Mouse (Mus musculus) c-Kit-negative CD71-positive TER-119-positive erythroid progenitor cells, embryonic 14.5 days (primary cell): ENCODE measurements around the gene Tmem132a.

Source experiments
- DNase-seq: peaks from one replicate; pipeline ENCODE4 v3.0.0-alpha.2; 2013; ENCODE audit warnings: low read depth, low spot score

Tmem132a gene

DNA sequence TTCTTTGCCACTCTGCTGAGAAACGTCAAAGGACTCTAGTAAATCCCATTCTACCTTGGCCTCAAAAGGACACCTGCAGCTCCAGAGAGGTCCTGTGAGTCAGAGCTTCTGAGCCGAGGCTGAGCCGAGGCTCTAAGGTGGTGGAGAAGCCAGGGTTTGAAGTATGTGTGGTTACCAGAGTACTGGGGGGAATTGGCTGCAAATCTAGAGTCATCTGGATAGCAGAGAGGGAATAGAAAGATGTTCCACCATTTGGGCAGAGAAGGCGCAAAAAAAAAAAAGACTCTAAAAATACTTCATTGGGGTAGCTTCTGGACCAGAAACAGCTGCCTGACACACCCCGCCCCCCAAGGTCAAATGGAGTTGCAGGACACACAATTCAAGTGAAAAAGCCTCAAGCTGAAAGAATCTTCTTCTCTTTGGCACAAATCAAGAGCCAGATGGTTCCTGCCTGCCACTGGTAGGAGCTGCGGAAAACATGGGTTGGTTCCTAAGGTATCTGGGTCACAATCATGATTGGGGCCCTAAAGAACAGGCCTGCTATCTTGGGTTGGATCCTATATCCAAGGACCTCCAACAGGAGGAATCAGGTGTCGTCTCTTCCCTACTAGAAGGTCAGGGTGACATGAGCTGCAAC, 8.6 kb upstream of the Tmem132a start:
- DNase-seq, result no peak

DNA sequence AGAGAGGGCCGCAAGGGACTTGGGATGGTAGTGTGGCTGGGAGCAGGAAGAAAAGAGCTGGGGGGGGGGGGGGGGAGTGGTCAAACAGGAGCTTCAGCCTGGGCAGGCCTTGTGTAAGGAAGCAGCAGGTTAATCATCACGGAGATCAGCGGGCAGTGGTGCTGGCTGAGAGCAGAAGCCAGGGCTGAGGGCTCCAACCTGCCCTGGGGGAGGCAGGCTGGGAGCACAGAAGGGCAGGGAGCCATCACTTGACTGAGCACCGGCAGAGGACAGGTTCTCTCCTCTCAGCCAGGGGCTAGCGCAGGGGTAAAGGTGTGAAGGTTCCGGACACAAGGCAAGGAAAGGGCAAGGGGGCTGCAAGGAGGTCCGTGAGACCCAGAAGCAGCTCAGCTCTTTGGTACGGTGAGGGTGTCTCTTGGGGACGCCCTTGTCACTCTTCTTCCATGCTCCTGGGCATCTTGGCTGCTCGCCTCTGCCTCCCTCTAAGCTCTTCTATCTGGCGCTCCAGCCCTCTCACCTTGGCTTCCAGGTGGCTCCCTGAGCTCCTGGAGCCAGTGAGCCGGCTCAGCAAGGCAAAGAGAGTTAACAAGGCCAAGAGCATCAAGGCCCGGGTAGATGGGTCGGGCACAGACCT, 1.7 kb upstream of the Tmem132a start:
- no peak for DNase-seq

DNA sequence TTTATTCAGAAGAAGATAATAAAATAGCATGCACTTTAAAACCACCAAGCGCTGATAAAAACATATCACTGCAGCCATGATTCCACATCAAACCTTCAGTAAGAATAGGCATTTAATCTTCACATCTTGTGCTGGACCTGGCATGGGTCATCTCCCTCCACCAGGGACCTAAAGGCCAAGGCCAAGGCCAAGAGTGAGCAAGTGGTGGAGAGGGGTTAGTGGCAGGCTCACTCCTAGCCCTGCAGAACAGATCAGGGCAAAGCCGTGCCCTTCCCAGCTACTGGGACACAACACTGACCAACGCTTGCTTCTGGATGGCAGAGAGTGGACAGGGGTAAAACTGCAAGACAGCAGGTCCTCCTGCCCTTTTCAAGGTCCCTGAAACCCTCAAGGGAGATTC, 936 bp upstream of the Tmem132a start:
- DNase-seq, result no peak

DNA sequence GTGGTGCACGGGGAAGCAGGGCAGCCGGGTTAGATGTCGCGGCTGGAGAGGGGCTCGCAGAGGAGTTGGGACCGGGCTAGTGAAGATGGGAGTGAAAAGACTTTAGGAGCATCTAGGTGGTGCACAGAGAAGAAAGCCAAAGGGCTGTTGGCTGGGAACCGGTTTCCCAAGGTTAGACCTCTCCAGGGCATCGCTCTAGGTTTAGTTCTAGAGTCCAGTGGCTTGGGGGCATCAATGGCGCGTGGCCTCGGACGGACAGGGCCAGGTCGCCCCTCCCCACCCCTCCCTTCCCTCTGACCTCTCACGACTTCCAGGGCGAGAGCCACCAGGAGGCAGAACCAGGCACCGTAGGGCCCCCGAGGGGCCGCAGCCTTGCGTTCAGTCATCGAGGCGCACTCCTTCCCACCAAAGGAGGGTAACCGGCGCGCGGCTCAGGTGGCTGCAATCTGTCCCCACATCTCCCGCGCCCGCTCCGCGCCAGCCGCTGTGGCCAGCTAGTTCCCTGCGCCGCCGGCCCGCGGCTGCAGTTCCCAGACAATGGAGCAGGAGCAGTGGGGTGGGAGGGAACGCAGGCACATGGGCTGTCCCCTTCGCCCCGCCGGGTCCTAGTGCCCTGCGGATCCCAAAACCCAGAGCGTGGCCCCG, 377 bp downstream of the Tmem132a start:
- no peak for DNase-seq

DNA sequence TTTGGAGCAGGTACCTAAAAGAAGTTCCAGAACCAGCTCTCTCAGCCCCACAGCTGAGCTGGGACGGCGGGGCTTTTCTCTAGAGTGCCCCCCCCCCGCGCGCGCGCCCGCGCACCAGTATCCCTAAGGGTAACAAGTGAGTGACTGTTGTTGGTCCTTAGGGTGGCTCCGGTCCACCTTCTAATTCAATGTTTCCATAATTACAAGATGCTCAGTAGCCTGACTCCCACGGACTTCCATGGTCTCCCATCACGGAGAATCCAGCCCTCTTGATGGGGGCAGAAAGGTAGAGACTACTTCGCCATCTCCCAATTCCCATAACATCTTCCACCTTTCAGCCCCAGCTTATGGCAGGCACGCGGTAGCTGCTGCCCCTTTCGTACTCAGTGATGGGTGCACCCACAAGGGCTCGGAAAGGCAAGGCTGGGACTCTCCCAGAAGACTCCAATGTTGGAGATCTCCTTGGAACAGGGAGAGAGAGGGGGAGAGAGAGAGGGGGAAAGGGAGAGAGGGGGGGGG, 1.1 kb downstream of the Tmem132a start:
- DNase-seq, result no peak

DNA sequence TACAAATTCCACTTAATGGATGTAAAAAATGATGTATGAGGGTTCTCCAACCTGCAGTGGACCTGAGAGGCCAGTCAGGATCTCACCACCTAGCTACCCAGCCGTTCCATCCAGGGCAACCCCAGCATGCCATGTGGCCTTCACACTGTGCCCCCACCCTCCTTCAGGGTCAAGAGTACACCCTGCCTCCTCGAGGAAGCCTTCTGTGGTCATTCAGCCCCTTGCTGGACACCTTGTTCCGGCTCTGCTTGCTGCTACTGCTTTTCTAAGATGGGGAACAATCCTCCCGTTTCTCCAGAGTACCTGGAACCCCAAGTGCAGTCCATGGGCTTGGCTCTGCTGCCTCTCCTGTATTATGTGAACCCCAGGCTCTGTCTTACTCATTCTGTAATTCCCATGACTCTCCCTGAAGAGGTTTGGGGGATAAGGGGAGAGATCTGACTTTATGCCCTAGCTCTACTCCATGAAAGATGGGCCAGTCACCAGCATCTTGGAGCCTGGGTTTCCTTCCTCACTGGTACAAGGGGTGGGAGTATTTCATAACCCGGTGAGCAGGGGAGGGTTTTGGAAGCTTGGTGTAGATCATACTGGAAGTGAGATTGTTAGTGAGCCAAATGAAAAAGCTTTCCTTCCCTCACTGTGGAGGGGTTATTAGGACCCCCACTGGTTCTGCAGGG, 1.7 kb downstream of the Tmem132a start:
- DNase-seq, result no peak

DNA sequence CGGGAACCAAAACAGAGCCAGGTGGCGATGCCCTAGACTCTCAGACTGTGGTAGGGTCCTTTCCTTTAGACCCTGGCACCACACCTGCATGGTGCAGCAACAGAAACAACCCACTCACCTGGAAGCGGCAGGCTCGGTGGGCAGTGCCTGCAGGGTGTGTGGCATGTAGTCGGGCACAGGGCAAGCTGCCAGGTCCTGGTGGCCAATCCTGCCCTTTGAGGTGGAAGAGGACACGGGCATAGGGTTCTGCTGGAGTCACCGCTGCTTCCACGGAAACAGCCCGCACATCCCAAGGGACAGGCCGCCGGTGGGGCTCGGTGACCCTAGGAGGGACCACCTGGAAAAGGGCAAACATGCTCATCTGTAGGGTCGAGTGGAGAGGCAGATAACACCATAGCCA, 3.4 kb downstream of the Tmem132a start:
- no peak for DNase-seq

DNA sequence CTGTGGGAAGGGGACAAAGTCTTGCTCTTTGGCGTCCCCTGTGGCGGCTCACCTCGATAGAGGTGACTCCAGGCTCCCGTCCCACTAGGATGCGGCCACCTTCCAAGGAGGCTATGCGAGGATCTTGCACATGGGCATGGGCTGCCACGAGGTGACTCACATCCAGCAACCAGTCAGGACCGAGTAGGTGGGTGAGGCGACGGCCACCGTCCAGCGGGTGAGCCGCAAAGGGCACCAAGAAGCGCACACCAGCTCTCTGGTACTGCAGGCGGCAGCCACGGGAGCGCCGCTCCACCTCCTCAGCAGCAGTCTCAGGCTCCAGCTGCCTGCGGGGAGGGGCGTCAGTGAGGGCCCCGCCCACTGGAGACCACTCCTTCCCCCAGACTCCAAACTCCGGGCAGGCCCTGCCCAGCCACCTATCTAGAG, 9.7 kb downstream of the Tmem132a start:
- DNase-seq, result no peak

DNA sequence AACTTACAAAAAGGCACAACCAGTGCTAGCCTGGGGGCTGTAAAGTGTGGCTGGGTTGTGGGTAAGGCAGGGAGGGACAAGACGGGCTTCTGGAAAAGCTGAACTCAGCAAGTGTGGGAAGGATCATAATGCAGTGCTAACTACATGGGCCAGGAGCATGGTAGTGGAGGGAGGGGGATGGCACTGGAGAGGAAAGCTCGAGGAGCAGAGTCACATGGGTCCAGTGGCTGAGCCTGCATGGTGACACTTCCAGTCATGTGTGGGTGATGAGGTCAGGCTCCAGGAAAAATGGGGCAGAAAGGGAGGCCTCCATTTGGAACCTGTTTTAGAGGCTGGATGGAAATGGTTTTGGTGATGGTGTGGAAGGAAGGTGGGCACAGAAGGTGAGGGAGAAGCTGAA, 13.2 kb downstream of the Tmem132a start:
- DNase-seq, result no peak

DNA sequence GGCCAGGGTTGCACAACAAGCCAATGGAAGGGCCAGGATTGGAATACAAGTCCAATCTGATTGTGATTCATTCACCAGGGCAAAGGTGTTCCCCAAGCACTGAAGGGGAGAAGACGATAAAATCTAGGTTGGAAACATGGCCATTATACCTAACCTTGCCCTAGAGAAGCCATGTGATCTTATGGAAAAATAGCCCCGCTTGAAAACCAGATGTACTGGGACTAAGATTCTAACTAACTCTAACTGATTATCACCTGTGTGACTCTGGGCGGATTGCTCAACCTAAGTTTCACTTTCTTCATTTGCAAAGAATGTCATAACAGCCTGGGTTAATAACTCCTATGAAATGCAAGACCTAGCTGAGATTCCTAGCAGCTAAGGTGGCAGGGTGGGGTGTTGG, 14.3 kb downstream of the Tmem132a start:
- no peak for DNase-seq

DNA sequence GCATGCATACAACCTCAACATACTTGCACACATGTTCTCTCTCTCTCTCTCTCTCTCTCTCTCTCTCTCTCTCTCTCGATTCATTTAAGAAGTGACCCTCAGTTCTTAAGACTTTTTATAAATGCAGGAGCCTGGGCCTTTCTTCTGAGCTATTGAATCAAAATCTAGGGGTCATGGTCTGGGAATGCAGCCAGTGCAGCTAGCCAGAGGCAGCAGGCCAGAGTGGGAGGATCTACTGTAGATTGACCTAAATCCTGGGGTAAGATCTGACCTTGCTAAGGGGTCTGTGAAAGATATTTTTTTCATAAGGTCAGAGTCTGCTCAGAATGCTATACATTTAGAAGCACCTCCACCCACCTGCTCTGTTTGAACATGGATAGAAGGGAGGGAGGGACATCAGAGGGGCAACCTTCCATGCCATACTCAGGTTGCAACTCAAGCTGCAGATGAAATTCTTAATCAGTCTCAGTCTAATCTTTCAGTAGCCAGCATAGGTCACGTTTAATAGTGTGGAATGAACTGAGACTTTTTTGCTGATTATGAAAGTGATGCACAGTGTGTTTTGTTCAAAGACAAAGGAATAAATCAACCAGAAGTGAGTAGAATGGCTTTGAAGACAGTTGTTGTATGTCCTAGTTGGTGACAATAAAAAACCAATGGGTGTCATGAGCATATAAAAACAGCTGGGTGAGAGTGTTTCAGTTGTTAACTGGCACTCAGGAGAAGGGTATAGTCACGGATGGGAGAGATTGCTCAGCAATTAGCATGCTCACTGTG, 22.2 kb downstream of the Tmem132a start:
- no peak for DNase-seq

DNA sequence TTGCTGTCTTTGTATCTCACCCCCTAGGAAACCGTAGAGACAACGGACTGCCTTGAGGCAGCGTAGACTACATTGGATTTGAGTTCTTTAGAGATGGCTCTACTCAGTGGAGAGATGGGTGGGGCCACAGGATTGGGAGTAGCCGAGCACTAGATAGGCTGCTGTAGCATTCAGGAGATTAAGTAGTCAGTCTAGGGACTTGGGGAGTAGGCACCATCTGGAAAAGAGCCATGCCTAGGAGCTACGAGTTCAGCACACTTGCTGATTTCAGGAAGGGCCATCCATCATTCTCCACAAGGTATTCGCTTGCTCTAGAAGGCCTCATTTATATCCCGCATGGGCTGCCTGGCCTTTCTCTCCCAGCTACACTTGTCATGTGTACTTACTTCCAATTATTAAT, 23.6 kb downstream of the Tmem132a start:
- no peak for DNase-seq

DNA sequence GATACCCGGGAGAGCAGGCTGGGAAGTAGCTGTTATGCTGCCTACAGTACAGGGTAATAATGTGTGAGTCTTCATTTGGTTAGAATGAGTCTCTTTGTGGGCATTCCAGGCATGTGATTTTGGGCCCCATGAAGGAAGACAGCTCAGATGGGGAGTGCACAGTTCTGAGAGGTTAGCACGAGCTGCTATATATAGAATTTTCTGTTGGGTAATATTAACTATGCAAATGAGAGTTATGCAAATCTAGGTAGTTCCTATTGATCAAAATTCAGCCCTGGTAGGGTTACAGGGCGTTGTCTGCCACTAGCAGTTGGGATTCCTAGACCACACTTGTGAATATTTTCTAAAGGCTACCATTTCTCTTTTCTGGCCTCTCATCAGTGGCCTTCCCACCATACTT, 24.3 kb downstream of the Tmem132a start:
- DNase-seq, result no peak

DNA sequence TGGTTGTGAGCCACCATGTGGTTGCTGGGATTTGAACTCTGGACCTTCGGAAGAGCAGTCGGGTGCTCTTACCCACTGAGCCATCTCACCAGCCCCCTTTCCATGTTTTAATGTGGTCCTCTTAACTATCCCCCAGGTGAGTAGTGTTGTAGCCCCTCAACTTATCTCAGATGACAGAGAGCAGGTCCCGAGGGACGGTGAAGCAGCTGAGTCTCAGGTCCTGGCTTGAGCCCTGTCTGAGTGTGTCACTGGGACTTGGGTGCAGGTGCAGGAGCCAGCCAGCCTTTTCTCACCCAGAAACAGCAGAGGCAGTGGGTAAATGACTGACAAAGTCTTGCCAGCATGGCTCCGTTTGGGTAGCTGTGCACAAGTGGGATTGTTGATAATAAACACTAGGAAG, 25.5 kb downstream of the Tmem132a start:
- DNase-seq, result no peak

DNA sequence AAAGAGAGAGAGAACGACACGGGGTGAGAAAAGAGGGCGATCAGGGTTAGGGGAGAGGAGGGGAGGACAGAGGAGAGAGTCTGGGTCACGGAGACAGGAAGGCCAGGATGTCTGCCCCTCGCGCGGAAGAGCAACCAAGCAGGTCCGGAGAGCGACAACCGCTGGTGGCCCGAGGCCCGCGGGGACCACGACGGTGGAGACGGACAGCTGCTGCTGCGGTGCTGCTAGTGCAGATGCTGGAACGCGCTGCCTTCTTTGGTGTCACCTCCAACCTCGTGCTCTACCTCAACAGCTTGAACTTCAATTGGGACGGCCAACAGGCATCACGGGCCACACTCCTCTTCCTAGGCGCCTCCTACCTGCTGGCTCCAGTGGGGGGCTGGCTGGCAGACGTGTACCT, 26.8 kb downstream of the Tmem132a start:
- no peak for DNase-seq

DNA sequence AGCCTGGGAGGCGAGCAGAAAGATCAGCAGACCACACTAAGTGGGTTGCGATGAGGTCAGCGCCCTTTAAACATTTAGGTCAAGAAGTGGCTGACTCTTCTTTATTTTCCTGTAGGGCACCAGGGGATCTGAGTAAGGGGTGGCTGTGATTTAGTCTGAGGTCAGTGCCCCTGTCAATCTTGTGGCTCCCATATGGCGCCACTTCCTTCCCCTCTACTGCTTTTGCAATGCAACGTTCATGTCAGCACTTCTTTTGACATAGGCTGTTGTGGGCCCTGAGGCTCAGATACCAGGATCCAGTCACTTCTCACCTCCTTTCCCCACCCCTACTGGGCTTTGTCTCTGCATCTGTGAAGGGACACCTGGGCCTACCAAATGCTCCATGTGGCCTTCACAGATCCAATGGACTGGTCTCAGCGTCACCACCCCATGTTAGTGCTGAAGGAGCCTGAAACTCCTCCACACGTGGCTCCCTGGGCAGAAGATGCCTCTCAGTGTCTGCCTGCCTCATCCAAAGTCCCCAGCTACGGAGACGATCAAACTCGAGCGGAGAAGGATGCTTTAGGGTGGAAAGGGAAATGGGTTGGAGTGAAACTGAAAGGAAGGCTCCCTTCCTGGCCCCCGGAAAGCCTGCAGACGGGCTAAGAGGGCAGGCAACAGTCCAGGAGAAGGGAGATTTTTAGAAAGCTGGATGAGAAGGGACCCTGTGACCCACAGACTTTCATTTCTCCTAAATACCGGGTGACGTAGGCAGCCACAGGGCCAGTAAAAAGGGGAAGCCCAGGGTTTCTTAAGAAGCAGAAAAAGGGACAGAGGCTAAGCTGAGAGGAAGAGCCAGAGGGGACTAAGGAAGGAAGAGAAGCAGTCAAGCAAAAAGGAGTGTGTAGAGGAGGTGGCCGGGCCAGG, 27.8 kb downstream of the Tmem132a start:
- no peak for DNase-seq

DNA sequence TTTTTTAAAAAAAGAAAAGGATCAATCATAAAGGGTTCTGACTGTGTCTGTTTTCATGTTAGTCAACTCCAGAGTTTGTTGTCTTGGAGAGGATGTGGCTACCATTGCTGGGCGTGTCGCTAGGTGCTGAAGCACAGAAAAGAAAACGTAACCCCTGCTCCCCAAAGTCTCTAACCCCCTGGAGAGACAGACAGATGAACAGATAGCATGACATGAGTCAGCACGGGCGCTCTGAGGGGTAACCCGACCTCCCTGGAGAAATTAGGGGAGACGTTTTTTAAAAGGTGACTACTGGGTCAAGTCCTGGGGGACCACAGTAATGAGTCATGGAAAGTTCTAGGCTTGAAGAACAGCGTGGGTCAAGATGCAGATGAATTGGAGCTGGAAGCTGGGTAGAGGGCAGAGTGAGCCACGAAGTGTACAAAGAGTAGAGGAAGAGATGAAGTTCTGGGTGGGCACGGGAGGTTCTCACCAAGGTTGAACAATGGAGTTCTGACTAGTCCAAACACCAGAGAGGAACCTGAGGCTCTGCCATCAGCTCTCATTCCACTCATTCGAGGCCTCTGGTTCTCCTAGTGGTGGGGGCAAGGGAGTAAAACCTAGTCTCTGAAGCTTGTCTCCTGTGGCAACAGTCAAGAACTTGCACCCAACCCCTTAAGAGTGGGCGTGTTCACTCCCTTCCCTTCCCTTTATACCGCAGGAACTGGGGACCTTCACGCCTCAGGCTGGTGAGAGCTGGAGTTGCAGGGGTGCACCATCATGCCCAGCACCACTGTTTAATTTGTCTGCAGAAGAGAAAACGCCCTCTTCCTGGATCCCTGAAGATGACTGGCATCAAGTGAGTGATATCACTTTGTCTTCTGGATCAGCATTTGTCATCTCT, 30.5 kb downstream of the Tmem132a start, which contains the start of gene Slc15a3:
TSS of gene Slc15a3 (plus strand) at position 718 of the 883 bp plus-strand sequence.
- no peak for DNase-seq

DNA sequence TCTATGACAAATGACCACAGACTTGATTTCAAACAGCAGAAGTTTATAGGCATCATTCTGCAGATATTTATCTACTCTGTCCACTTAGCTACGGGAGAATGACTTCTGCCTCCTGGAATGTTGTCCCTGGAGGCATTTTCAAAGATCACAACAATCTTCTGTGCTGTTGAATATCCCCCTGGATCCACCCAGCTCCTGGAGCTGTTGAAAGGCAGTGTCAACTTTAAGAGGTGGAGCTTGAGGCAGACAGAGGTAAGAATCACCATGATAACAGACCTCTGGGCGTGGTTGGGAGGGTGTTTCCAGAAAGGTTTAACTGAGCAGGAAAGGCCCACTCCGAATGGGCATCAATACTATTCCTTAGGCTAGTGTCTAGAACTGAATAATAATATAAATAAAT, 34.1 kb downstream of the Tmem132a start:
- DNase-seq, result no peak

DNA sequence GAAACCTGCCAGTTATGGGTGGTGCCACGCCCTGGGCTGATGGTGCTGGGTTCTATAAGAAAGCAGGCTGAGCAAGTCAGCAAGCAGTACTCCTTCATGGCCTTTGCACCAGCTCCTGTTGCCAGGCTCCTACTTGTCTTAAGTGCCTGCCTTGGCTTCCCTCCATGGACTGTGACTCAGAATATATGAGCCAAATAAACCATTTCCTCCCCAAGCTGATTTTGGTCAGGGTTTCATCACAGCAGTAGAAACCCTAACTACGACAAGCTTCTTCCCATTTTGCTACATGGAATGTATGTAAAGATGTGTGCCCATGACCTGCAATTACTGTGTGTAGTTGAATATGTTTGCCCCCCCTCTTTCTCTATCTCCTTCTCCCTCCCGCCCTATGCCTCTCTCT, 36.1 kb downstream of the Tmem132a start:
- no peak for DNase-seq

DNA sequence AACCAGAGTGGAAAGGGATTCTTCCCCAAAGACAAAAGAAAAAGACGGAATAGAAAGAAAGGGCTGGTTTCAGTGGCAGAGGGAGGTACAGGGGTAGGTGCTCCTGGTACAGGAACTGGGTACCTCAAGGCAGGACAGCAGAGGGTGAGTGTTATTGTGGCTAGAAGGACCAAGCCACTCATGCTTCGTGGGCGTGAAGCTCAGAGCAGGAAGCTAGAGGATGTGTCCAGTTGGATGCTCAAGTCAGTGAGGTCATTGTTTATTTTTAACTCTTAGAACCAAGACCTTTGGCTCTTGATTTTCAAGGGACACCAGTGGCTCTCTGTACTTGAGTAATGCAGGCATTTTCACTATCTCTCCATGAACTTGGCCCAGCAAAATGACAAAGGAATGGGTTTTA, 37.7 kb downstream of the Tmem132a start:
- no peak for DNase-seq
